Mouse (Mus musculus) ES-E14 (cell line): ENCODE measurements around the gene Gm49384.

ENCODE experiments used
- CHD2 ChIP-seq: IDR thresholded peaks from 2 replicates; pipeline ENCODE4 v1.6.1; 2014; ENCODE audit warnings: mild to moderate bottlenecking, low read depth, low read length, inconsistent platforms
- HCFC1 ChIP-seq: IDR thresholded peaks from 2 replicates; pipeline ENCODE4 v1.6.1; 2012; ENCODE audit warnings: low read length, inconsistent platforms, borderline replicate concordance; ENCODE audit not compliant: insufficient read depth
- MAFK ChIP-seq: IDR thresholded peaks from 2 replicates; pipeline ENCODE4 v1.6.1; 2014; ENCODE audit warnings: mild to moderate bottlenecking, low read depth, low read length, inconsistent platforms; ENCODE audit not compliant: insufficient read depth

DNA sequence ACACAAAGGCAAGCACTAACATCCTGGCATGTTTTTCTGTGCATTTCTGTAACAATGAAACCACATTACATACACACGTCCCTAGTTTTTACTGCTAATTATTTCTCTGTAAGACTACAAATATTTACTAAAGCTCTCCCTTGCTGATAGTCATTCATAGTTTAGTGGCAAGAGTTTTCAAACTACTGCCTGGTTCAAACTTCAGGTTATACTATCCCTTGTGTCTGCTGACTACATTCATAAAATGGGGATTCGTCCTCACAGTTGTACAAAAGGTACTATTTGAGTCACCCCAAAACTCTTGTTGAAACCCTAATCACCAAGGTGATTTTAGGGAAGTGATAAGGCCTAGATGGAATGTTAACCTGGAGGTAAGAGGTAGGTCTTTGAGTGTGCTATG lies 48.1 kb downstream of the Gm49384 start:
- TF ChIP-seq HCFC1 (no peak), CHD2 (no peak), MAFK (no peak)
